Mouse (Mus musculus): ENCODE data around the gene Pirt. TPM values are rescaled to one million over a fixed set of nuclear protein-coding genes. Genes with fewer than 3 reads are reported as not detected.

Pirt gene
- total RNA-seq (2021), result 1 to 10 TPM; 1.7 to 2.1 TPM
- long read RNA-seq, full-length matches to known transcripts, result 1 of 1 reads
- long read RNA-seq, partial matches to known transcripts, result 0 of 1 reads
- long read RNA-seq, other reads (novel, unspliced or antisense), result 0 of 1 reads

GRCm38 (mm10) chr11:66911811-66912210, at the start of gene Pirt:
TSS of gene Pirt (plus strand) at chr11:66911981.
- DNase-seq (ENCODE audit: low spot score in 2 of 2), result no peak

DNA sequence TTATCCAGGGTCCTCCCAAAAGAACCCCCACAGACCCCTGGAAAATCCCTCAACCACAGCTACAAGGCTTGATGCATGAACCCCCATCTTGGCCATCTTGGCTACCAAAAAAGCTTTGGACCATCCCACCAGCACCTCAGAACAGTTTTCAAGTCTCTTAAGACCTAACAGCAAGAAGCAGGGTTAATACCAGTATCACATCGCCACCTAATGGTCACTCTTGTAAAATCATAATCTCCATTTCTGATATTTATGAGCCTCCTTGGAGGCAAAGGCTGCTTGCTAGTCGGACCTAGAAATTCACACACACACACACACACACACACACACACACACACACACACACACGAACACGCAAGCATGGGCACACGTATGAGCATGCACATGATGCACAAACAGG, 40.1 kb upstream of the Pirt start:
- DNase-seq (ENCODE audit: low spot score in 2 of 2), result peak in 1 of 2 experiments; percentile 82

GRCm38 (mm10) chr11:66872773-66873470, 38.9 kb upstream of the Pirt start:
- DNase-seq (ENCODE audit: low spot score in 2 of 2), result no peak

- no peak for DNase-seq (ENCODE audit: low spot score in 2 of 2)
Observed at GRCm38 (mm10) chr11:66881291-66881690, 30.5 kb upstream of the Pirt start.

- no peak for DNase-seq (ENCODE audit: low spot score in 2 of 2)
Observed at GRCm38 (mm10) chr11:66882224-66883040, 29.3 kb upstream of the Pirt start.

DNA sequence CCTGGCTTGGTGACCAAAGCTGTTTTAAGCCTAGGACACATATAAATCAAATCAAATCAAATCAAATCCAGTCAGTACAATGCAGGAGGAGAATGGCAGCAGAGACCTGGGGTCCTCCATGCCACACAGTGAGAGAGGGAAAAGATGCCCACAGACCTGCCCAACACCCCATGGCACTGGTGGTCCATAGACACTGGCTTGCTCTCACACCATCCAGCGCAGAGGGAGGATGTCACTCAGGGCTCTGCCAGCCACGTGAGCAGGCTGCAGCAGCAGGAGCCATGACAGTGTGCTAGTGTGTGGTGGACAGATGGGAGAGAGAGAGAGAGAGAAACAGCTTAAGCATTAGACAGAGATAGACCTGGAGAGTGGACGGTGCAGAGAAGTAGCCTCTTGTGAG, 19.2 kb upstream of the Pirt start:
- DNase-seq (ENCODE audit: low spot score in 2 of 2), result no peak

DNA sequence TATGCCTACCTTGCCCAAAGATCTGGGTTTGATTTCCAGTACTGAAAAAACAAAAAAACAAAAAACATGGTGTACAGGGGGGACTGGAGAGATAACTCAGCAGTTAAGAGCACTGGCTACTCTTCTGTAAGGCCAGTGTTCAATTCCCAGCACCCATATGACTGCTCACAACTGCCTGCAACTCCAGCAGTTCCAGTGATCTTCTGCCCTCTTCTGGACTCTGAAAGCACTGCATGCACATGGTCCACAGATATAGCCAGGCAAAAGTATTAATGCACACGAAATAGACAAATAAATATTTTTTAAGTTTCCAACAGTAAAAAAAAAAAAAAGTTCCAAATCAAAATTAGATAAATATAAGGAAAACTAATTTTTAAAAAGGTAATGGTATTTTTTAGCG, 13.0 kb upstream of the Pirt start:
- no peak for DNase-seq (ENCODE audit: low spot score in 2 of 2)

- DNase-seq (ENCODE audit: low spot score in 2 of 2), result peak; percentile 26 to 88
Observed at GRCm38 (mm10) chr11:66899426-66899825, 12.4 kb upstream of the Pirt start.

DNA sequence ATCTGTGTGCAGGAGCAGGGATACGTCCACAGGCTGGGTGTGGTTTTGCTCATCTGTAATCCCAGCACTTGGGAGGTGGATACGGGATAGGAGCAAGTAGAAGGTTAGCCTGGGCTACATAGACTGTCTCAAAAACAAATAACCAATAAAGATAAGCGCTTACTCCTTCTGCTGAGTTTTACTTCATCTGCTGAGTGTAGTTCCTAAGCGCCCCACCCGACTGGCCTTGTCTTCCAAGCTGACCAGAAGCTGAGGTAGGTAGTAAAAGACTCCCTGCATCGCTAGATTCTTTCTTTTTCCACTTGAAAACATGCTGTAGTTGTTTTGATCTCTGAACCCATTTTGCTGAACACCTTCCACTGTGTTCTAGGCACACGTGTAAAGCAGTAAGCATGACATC, 9.0 kb upstream of the Pirt start:
- no peak for DNase-seq (ENCODE audit: low spot score in 2 of 2)

- DNase-seq (ENCODE audit: low spot score in 2 of 2), result peak; percentile 63 to 81
Observed at GRCm38 (mm10) chr11:66905617-66906384, 6.0 kb upstream of the Pirt start.

- DNase-seq (ENCODE audit: low spot score in 2 of 2), result no peak
Observed at GRCm38 (mm10) chr11:66912531-66913458, 1.0 kb downstream of the Pirt start.

GRCm38 (mm10) chr11:66914249-66914648, 2.5 kb downstream of the Pirt start:
- peak in 1 of 2 experiments; percentile 53 for DNase-seq (ENCODE audit: low spot score in 2 of 2)

DNA sequence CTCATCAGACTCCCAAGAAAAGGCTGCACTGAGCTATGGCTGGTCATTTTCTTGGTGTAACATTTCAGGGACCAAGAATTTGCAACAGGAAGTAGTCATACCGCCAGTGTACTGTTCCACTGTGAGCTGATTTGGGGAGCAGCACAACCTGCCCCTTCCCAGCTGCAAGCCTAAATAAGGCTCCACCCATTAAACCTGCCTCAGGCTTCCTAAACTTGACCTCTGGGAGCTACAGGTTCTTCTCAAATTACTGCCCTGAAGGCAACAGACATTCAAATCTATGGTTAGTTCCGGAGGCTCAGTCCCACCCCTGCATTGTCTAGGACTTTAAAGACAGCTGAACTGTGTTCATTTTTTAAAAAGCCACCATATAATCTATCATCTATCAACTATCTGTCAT, 8.2 kb downstream of the Pirt start:
- DNase-seq (ENCODE audit: low spot score in 2 of 2), result no peak

DNA sequence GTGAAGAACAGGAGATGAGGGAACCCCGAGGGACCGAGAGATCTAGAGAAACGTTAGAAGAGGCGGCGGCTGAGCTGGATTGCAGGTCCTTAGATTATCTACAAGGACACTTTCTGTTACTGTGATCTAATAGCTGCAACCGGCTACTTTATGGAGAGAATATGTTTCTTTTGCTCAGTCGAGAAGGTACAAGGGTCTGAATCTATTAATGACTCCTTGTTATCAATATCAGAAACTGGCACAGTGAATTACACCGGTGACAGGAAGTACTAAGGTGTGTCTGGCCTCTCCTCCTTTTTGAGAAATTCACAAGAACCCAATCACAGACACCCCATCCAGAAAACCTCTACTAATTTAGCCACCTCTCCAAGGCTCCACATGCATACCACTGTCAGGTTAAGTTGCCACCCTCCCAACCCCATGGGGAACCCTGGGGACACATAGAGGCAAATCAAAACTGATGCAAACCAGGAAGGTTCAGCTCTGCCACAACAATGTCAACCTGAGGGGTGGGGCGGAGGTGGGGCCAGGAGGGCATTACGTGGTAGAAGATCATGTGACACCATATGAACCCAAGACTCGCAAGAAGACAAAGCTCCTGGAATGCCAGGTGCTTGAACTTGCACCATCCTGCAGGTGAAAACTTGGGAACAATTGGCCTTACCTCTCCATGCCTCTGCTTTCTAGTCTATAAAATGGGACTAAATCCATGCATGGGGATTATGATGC, 12.5 kb downstream of the Pirt start:
- no peak for DNase-seq (ENCODE audit: low spot score in 2 of 2)

DNA sequence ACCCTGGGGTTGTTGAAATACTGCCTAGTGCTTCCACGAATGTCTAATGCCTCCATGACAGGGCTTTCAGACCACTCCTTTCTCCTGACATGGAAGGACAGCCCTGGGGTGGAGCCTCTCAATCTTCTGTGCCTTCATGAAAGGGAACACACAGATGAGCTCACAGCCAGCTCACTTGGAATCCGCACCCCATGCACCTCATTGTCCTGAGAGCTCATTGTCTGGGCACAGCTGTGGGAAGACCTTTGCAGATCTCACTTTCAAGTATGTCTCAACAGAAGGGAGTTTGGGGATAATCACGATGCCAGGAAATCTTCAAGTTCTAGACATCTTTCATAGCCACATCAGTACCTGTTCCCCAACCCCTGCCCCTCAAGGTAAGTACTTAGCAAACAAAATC, 16.5 kb downstream of the Pirt start:
- no peak for DNase-seq (ENCODE audit: low spot score in 2 of 2)

GRCm38 (mm10) chr11:66932827-66933599, 21.2 kb downstream of the Pirt start:
- no peak for DNase-seq (ENCODE audit: low spot score in 2 of 2)

DNA sequence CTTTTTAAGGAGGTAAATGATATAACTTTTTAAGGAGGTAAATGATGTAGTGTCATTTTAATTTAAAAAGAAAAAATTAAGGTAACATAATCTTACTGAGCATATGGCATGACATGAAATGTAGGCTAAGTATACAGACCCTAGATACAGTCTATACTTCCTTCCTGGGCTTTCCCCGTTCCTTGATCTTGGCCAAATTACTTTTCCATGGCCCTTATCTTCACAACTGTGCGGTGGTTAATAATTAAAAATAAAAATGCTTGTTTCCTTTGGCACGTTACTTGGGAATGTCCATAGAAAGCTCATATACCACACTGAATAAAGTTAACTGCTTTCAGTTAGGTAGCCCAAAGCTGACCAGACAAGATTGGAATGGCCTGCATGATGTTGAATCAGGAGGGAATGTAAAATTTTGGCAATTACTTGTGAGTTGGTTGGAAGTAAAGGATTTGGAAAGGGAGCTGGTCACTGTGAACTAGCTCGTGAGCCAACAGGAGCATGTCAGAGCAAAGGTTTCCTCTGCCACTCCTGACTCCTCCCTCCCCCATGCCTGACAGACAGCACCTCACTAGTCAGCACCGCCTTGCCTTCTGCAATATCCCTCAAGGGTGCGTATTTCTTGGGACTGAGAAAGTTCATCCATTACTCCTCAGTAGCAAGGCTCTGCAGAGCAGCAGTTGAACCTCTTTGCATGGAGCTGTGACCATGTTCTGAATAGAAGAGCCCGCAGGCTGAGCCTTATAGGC, 22.8 kb downstream of the Pirt start:
- no peak for DNase-seq (ENCODE audit: low spot score in 2 of 2)

GRCm38 (mm10) chr11:66942011-66942410, 30.2 kb downstream of the Pirt start:
- DNase-seq (ENCODE audit: low spot score in 2 of 2), result no peak

Measured in layer of hippocampus, adult 18-20 months (tissue).